Mouse (Mus musculus): ENCODE measurements around the gene Clk3.

DNA sequence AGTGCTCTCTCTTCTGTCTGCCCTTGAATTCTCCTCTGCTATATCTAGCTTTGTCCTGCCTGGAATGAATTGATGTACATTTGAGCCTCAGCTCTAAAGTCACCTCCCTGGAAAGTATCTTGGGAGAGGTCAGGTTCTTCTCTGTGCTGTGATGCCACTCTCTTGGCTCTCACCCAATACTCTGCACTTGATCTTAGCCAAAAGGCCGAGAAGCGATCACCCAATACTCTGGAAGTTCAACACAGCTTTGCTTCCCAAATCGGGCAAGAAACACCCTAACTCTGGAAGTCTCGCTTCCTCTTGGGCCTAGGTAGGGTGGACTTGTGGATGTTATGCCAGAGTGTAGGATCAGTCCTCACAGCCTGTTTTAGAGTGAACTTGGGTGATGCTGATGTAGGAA is 1.6 kb upstream of the Clk3 start:
- TF ChIP-seq CTCF (IDR thresholded peaks at IDR 0.05) (no peak), EP300 (IDR thresholded peaks at IDR 0.05; ENCODE audit: insufficient read depth, low read depth, low read length) (no peak), POLR2A (IDR thresholded peaks at IDR 0.05; ENCODE audit: insufficient read depth, low read depth, low read length) (no peak)
